Mouse (Mus musculus): ENCODE data around the gene Enkur.
"Not testable (repeated sequence)": the region's sequence is repeated elsewhere in the genome, so short reads cannot be mapped to it uniquely, and the experiment has no call there.

Enkur gene

DNA sequence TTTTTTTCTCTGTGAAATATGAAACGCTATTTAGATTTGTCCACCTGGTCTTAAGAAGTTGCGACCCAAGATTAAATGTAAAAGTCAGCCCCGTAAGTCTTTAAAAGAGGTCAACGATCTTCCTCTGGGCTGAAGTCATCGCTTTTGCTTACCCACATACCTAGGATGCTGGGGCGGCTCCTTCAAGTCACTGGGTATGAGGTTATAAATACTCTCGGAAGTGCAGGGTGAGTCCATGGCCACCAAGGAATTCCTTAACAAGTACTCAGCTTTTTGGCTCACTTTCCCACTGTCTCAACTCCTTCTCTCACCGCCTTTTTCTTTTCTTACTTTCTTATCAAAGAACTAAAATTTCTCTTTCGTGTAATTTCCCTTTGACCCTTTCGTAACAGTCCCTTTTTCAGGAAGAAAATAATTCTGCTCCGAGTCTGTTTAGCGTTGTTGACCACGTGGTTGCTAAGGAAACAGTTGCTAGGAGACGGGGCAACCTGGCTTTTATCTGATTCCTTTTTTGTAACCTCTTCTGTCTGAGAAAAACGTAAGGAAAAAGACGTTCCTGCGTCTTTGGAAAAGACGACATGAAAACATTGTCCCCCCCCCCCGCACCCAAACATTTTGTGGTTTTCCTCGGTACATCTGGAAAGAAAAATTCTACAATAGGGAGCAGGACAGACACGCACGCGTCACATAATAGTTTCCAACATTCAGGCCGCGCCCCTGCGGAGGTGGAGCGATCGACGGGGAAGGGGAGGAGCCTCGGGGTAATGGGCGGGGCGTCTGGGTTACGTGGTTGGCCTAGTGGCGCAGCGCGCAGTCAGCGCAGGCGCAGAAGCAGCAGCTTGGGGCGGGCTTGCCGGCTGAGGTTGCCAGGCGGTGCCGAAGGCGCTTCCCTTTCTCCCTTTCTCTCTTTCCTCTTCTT, at the start of gene Enkur, which contains the start of gene Thnsl1:
Gene Enkur, minus strand, starts transcription at position 454 of the 919 bp plus-strand sequence.
Gene Thnsl1, plus strand, starts transcription at position 813 of the 919 bp plus-strand sequence.
- DNase-seq = peak; percentile 98 to 100

DNA sequence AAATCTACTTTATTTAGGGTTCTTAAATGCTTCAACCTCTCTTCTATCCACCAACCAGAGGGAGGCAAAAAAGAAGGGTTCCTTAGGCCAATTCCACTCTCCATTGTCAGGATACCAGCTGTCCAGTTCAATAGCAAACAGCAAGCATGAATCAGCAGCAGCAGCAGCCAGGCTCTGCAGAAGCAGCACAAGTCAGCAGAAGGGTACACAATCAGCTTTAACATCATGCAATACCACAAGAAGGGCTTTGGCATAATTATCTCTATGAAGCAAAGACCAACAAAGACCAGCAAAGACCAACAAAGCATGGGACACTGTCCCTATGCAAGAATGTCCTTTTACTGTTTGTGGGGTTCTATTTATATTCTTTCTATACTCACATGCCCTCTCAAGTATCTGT, 49.1 kb upstream of the Enkur start:
- DNase-seq = no peak

DNA sequence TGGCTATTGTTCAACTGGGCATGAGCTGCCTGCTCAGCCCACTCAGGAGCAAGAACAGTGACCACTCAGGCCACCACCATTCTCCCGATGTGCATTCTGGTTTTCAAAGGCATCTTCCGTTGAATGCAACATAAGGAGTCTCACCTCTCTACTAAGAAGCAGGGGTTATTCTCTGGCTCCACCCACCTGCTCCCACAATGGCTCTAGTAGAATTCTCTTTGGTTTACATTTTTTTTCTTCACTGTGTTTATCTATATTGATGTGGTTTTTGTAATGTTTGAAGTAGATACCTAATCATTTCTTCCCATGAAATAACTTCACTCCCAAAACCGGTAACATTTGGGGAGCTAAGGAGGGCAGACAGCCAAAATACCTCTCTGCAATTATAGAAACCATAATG, 48.5 kb upstream of the Enkur start:
- no peak for DNase-seq

DNA sequence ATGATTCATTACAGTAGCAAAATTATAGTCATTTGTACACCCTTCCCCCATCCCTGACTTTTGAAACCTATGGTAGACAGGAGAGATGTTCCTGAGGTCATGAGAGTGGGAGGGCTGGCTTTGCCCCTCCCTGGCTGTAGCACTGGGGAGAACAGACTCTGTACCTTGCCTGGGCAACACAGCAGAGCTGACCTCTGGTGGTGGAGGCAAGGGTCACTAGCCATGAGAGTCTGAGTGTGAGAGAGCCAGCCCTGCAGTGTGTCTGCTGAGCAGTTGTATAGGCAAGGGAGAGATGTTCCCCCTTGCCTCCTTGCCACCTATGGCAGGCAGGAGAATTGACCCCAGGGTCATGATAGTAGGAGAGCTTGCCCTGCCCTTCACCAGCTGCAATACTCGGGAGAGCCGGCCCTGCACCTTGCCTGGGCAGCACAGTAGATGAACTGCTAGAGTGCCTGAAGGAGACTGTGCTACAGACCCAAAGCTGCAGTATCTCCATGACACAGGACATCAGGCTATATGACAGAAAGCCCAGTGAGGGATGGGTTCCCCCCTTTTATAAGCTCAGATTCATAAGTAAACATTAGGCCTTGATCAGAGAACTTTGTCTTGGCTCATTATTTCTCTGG, 40.4 kb upstream of the Enkur start:
- no peak for DNase-seq

DNA sequence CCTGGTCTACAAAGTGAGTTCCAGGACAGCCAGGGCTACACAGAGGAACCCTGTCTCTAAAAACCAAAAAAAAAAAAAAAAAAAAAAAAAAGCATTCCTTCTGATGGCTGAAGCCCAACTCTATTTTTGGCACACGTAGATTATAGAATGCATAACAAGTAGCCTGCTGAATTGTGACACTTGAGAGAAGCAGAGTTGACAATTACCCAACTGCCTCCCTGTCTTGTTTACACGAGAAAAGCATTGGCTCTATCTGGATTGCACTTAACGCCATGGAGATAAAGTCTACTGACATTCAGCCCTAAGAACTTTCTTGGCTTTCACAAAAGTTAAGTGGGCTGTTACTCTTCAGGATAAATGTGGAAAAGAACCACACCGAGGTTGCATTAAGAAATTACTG, 39.8 kb upstream of the Enkur start:
- DNase-seq = no peak

DNA sequence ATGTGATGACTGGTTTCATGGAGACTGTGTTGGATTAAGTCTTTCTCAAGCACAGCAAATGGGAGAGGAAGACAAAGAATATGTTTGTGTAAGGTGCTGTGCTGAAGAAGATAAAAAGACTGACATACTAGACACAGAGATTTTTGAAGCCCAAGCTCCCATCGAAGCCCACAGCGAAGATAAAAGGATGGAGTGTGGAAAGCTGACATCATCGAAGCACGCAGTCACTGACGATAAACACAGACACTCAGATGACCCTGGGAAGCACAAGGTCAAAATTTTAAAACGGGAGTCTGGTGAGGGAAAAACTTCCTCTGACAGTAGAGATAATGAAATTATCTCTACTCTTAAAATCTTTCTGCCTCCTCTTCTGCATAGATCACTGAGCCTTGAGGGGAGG, 38.9 kb upstream of the Enkur start:
- not testable (repeated sequence) for DNase-seq

DNA sequence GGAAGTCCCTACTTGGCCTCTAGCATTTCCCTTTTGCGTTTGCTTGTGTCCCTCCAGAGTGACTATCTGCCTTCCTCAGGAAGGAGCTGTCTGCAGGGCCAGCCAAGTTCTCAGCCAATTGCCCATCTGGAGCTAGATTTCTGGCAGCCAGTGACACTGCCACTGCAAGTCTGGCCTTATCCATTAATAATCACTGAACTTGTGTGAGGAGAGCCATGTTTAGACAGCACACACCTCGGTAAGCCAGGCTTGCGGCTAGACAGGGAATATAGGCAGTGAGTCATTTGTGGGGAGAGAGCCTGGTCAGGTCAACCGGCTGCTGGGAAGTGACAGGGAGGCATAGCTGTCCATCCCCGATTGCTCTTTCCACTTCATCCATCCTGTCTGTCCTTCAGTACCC, 31.7 kb upstream of the Enkur start:
- DNase-seq = no peak

DNA sequence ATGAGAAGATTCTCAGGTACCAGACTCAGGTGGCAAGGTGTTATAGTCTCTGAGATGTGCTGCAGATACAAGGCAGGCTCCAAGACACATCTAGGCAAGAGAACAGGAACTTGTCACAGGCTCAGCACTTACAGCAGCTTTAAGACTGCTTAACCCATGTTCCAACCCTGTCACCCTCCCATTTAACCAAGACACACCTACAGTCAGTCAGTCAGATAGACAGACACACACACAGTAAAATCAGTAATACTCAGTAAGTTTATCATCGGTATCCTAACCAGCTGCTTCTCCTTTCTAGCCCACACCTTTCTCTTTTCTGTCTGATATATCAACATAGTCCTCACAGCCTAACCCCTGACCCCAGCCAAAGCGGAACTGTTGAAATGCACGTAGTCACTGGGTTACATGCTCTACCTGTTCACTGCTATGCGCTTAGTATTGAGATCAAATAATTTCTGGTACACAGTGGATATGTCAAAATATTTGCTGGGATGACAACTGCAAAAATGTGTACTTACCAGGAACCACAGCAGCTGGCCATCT, 30.8 kb upstream of the Enkur start:
- DNase-seq = no peak

DNA sequence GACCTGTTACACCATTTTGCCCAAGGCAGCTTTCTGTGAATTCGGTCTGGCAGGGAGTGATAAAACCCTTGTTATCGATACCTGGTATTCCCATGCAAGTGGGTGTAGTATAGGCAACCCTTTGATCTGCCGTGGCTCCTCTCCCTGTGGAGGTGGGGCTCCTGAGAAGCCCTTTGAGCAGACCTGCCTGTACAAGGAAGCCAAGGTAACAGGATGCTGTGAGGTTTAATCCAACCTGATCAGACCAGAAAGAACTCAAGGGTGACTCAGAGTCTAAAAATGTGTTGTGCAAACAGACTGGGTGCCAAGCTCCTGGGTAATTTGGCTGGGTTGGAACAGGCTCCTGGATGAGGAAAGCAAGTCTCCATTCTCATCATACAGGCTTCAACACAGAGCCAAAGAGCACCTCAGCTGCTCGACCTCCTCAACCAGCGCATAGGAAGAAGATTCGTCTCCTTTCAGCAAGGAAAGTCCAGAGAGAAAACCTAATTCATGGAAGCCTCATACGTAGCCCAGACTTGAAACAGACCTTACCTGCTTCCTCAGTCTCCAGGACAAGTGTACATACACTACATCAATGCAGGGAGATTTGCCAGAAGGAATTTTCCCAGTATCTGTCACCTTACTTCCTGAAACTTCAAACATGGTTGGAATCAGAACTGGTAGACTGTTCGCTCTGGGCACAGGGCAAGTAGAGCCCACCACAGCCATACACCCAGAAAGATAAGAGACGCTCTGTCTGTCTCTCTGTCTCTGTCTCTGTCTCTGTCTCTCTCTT, 29.9 kb upstream of the Enkur start:
- no peak for DNase-seq

DNA sequence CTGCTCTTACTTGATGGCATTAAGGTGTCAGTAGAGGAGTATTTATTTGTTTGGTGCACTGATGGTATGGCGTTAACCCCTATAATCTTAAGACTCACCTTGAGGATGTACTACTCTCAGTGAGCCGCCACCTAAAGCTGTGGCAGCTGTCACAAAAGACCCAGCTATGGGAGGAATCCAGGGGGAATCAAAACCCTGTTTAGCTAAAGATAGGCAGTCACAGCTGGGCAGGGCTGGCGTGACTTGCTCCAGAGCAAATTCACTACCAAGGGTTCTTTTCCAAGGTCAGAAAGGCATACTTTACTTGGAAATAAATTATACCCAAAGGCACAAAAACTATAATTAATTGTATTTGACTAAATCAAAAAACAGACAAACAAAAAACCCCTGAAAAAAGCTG, 26.0 kb upstream of the Enkur start:
- DNase-seq = no peak

DNA sequence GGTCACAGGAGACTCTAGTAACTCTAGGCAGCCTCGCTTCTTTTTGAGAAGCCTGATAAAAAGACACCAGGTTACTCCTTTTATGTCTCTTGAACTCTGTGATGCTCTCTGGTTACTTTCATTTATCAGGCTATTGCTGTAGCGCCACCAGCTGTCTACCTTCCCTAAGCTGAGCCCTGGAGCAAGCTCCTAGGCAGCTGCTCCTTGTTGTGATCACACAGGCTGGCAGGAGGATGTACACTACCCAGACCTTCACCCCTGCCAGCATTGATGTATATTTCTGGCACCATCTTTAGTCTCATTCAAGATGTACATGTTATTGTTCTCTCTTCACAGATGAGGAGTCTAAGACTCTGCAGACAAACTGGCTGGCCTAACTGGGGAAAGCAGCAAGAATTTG, 25.1 kb upstream of the Enkur start:
- no peak for DNase-seq

DNA sequence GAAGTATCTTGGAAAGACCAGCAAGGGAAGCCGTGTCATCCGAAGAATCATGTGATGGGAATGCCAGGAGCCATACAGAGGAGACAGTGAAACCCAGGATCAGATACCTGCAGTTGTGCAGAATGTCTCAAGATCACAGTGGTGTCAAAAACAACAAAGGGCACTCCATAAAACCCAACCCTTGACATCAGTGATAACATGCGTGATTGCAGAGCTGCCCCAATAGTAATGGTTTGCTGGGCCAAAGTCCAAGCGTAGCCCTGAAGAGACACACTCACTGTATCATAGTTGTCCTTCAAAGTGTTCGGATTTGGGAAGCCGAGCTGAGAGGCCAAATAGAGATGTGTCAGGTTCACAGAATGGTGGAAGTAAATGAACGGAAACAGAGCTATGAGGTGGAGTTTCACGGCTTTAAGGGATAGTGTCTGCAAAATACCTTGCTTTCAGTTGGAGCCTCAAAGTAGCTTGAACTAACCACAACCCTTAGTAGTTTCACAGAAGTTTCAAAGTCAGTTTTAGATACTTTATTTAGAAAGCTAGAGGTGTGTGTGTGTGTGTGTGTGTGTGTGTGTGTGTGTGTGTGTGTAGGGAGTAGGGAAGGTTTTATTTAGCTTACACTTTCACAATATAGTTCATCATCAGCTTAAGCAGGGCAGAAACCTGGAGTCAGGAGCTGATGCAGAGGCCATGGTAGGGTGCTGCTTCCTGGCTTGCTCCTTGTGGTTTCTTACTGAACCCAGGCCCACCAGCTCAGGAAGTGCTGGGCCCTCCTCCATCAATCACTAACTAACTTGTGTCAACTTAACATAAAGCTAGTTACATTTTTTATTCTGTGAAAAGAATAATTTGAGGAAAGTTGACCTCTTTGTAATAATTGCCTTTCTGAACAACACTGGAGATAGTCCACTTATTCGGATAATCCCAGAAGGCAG, 17.6 kb upstream of the Enkur start:
- no peak for DNase-seq

DNA sequence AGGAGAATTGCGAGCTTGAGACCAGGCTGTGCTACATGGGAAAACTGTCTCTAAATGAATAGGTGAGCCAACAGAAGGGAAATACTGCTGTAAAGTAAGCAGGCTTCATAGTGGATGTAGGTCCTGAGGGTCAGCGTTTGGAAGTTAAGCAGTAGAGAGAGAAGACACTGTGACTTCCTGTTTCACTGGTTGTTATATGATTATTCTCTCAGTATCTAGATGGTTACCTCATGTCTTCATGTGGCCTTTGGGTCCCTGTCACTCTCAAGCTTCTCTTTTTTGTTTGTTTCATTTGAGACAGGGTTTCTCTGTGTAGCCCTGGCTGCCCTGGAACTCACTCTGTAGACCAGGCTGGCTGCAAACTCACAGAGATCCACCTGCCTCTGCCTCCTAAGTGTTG, 10.1 kb upstream of the Enkur start:
- DNase-seq = no peak

DNA sequence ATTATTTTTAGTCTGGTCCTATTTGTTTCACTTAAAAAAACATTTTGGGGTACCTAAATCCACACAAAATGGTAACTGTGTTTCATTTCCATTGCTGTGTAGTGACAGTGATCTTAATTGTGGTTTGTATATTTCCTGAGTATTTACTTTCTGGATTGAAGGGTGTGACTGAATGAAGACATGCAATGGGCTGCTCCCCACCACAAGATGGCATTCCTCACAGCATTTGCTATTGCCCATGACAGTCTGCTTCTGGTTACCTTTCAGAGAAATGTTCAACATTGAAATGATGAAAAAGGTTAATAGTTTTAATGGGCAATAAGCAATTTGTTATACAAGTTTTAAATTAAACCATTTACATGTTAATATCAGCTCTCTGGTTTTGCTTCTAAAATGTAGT, 9.2 kb upstream of the Enkur start:
- no peak for DNase-seq

DNA sequence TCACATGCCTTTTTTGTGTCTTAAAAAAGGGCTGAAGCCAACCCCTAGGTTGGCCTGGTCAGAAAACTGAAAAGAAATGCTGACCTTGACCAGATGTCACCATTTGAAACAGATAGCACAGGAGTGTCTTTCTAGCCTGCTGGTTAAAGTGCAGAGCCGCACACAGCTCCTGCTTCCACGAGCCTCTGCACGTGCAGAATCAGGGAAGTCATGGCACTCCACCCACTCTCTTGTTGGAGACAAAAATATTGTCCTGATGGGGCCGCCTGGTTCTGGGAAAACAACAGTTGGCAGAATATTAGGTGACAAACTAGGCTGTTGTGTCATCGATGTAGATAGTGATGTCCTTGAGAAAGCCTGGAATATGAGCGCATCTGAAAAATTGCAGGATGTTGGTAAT, 6.2 kb upstream of the Enkur start:
- no peak for DNase-seq

DNA sequence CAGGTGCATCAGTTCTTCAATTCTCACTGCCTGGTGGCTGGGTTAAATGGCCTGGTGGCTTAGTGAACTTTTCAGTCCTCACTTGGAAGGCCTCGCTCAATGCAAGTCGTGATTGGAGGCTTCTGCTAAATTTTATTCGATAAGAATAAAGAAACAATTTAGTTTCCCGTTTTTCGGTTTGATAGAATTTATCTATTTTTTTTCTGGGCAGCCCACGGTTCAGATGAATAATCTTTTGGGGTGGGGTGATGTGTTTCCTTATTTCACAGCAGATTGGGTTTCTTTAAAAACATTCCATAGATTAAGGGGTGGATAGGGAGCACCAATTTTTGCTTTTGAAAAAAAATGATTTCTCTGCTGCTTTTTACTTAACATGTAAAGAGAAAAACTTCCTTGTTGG, 1.1 kb upstream of the Enkur start:
- DNase-seq = no peak

DNA sequence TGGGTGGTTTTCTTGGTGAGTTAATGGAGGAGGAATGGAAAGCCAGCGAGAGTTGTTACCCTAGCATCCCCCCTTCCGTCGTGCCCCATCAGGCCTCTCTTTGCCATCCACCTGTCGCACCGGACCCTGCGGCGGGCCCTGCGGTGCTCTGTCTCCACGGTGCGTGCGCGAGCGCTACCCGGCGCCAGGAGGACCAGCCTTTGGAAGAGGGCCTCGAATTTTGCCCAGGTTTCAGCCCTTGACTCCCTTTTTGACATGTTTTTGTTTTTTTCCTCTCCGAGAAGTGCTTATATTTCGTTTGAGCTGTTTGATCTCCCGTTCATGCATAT, 630 bp upstream of the Enkur start:
- no peak for DNase-seq

DNA sequence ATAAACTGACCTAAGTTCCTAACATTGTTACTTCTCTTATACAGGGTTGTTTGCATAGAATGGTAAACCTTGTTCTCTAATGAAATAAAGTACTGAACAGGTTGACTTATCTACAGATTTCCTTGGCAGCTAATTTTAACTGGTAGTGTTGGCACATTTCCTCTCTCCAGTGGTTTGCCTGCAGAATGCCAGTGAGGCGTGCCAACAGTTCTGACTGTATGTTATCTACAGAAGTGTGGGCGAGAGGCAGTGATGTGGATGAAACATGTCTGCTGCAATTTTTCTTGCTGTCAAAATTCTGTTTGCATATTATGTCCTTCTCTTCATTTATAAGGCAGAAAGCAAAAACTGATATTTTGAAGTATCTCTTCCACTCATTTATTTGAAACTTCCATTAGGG, 2.4 kb downstream of the Enkur start:
- no peak for DNase-seq

DNA sequence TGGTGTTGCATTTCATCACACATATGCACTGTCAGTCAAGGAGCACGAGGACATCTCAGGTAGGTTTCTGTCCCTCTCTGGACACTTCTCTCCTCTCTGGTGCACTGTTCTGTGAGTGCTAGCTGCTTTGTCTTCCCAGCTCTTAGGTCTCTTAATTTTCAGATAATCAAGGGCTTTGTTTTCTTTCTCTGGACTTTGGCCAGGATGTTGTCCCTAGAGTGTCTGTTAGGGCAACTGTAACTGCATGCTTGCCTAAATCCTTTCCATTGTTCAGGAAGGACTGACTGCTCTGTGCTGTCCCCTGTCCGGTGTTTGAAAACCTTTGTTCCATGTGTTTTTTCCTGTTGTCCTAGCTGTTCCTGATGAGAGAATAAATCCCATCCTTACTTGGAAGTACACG, 6.1 kb downstream of the Enkur start:
- DNase-seq = no peak

DNA sequence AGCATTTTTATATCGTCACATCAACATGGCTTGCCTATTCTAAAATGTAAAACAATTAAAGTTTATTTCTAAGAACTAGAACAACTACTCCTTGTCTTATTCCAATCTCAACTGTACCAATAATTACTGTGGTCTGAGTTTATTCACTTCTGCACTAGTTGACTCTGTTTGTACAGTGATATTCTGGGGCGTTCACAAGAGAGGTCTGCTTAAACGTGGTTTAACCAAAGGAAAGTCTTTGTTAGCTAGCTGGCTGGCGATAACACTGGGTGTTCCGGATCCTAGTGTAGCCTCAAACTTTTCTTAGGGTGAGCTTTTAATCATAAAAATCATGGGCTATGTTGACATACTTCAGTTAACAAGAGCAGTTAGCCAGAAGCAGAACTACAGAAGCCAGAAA, 9.9 kb downstream of the Enkur start:
- DNase-seq = no peak

DNA sequence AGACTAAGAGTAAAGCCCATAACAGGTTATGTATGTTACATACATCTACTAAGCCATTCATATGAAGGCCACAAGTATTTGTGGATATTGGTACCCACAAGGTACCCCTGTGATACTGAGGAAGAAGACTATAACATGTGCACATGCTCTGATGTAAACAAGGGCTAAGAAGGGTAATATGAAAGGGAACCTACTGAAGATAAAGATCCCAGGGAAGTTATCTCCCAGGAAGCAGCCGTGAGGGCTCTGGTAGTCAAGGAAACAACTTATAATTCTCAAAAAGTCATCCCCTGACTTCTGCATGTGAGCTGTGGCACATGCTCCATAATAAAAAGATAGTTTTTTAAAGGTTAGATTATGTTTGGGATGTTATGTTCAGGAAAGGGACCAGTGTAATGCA, 13.9 kb downstream of the Enkur start:
- no peak for DNase-seq

DNA sequence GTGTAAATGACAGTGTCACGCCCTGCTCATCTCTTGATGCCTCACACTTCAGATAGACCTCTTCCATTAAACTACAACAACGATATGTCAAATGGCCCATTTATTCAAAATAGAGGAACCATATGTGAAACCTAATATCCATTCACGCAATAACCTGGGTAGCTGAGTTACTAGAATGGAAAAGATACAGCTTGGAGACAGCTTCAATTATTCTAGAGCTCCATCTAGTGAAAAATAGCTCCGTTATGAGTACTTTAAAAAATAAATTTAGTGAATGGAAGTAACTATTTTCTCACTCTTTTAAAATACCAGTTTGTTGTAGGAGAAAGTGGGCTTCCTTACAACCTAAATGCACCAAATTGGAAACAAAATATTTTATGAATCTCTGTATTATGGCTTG, 16.6 kb downstream of the Enkur start:
- DNase-seq = no peak

All from spleen, adult 18-20 months (tissue).